29 mouse cellular contexts compared by ENCODE assay signal in genomic region chr12:103615141-103615540, GRCm38 (mm10). TPM values are rescaled to one million over a fixed set of nuclear protein-coding genes. Genes with fewer than 3 reads are reported as not detected.
DNase-seq lines count a peak whose midpoint lies in the region; ATAC-seq and TF ChIP-seq lines count a peak whose summit lies in the region.
"Had no signal": no experiment of that assay in that cellular context is flagged by ENCODE, and none has a peak within 500 bp of the region (broad histone marks: within the 10 kb centered on the region; RNA-seq: fewer than 3 reads in every experiment).

No protein-coding gene starts in this region.

- no peak overlapping the region for H3K4me2 ChIP-seq in liver, postnatal 0 days (ENCODE audit: low read depth, low read length)
- no peak overlapping the region for H3K4me2 ChIP-seq in liver, embryonic 11.5 days
- no peak overlapping the region for H3K4me2 ChIP-seq in intestine, embryonic 16.5 days (ENCODE audit: low read depth, low read length)
- H3K4me2 ChIP-seq: embryonic facial prominence, embryonic 12.5 days; embryonic facial prominence, embryonic 15.5 days; forebrain, embryonic 15.5 days; heart, embryonic 13.5 days; hindbrain, embryonic 14.5 days had no signal

- H3K36me3 ChIP-seq in liver, postnatal 0 days (replicated peaks; ENCODE audit: insufficient read depth, low read length), result peaks cover 14% of the 10 kb centered on the region
- H3K36me3 ChIP-seq in liver, embryonic 11.5 days (ENCODE audit: control insufficient read depth, insufficient read depth, low read length), result no peaks in the 10 kb centered on the region; the same call in 1 of the 2 replicates
- H3K36me3 ChIP-seq in intestine, embryonic 16.5 days (ENCODE audit: control insufficient read depth, insufficient read depth, low read length), result no peaks in the 10 kb centered on the region
- H3K36me3 ChIP-seq: embryonic facial prominence, embryonic 12.5 days; embryonic facial prominence, embryonic 15.5 days; forebrain, embryonic 15.5 days; heart, embryonic 10.5 days; heart, embryonic 13.5 days had no signal

- no peak for DNase-seq in liver, postnatal 0 days
- DNase-seq in liver, embryonic 11.5 days (ENCODE audit: low spot score), result no peak
- DNase-seq in R1 (ENCODE audit: low read depth, low spot score), result peak; percentile 28
- no peak for DNase-seq in ovary, postnatal 36 days (ENCODE audit: low spot score)
- no peak for DNase-seq in kidney, postnatal 25 days
- DNase-seq: adrenal gland, adult 2 months; adrenal gland, postnatal 14 days; cerebellum, adult 11 months; cerebellum, adult 2 months; cerebellum, adult 9-11 months; cerebellum, postnatal 25 days; gastrocnemius, postnatal 25 days; heart, adult 2 months; heart, postnatal 14 days; heart, postnatal 4 days had no signal

- peak; percentile 12; the same call in 1 of the 2 replicates for ATAC-seq in liver, postnatal 0 days
- no peak for ATAC-seq in liver, embryonic 11.5 days (replicated peaks; ENCODE audit: low FRiP score)
- ATAC-seq in intestine, embryonic 16.5 days, result 0 out of 2 replicates have a peak, but pooled peaks have one; percentile 9
- ATAC-seq: CD4-positive, CD25-positive, alpha-beta regulatory T cell, adult 4 months; forebrain, embryonic 15.5 days; hindbrain, postnatal 0 days had no signal

- no peaks in the 10 kb centered on the region for H3K9me3 ChIP-seq in liver, postnatal 0 days (ENCODE audit: low read length)
- no peaks in the 10 kb centered on the region for H3K9me3 ChIP-seq in liver, embryonic 11.5 days (ENCODE audit: control insufficient read depth, low read length)
- no peaks in the 10 kb centered on the region for H3K9me3 ChIP-seq in intestine, embryonic 16.5 days (ENCODE audit: control insufficient read depth, low read length)
- H3K9me3 ChIP-seq: embryonic facial prominence, embryonic 12.5 days; embryonic facial prominence, embryonic 15.5 days; forebrain, embryonic 15.5 days; heart, embryonic 10.5 days; heart, embryonic 13.5 days had no signal

- H3K4me3 ChIP-seq in liver, postnatal 0 days (ENCODE audit: low read depth, low read length), result no peak overlapping the region
- no peak overlapping the region for H3K4me3 ChIP-seq in liver, embryonic 11.5 days (ENCODE audit: low read depth, low read length)
- no peak overlapping the region for H3K4me3 ChIP-seq in intestine, embryonic 16.5 days (ENCODE audit: low read length)
- H3K4me3 ChIP-seq: embryonic facial prominence, embryonic 12.5 days; embryonic facial prominence, embryonic 15.5 days; forebrain, embryonic 15.5 days; heart, adult 2 months; heart, embryonic 10.5 days; heart, embryonic 13.5 days had no signal

- TF ChIP-seq CTCF in liver, postnatal 0 days (IDR thresholded peaks at IDR 0.05; ENCODE audit: low read depth), result no peak

- no peaks in the 10 kb centered on the region for H3K27me3 ChIP-seq in liver, postnatal 0 days (ENCODE audit: insufficient read depth, low read length)
- H3K27me3 ChIP-seq in liver, embryonic 11.5 days (replicated peaks; ENCODE audit: control insufficient read depth, insufficient read depth, low read length), result no peaks in the 10 kb centered on the region
- no peaks in the 10 kb centered on the region for H3K27me3 ChIP-seq in intestine, embryonic 16.5 days (replicated peaks; ENCODE audit: control insufficient read depth, insufficient read depth, low read length)
- H3K27me3 ChIP-seq: embryonic facial prominence, embryonic 12.5 days; embryonic facial prominence, embryonic 15.5 days; forebrain, embryonic 15.5 days; heart, embryonic 13.5 days had no signal

- no peak for TF ChIP-seq EP300 in liver, postnatal 0 days (IDR thresholded peaks at IDR 0.05; ENCODE audit: low read depth)

- 74% methylated on average over 1 of the region's 1 CpGs for WGBS in liver, postnatal 0 days (ENCODE audit: insufficient replicate concordance)
- WGBS in liver, embryonic 11.5 days, result 80% methylated on average over 1 of the region's 1 CpGs
- WGBS in intestine, embryonic 16.5 days, result 85% methylated on average over 1 of the region's 1 CpGs

- H3K9ac ChIP-seq in liver, postnatal 0 days (replicated peaks), result no peak overlapping the region; the same call in 1 of the 2 replicates
- H3K9ac ChIP-seq in liver, embryonic 11.5 days (ENCODE audit: low read depth, low read length), result no peak overlapping the region
- H3K9ac ChIP-seq in intestine, embryonic 16.5 days (ENCODE audit: low read depth, low read length), result no peak overlapping the region
- H3K9ac ChIP-seq: embryonic facial prominence, embryonic 12.5 days; embryonic facial prominence, embryonic 15.5 days; forebrain, embryonic 15.5 days; heart, embryonic 13.5 days; hindbrain, embryonic 14.5 days had no signal

- H3K4me1 ChIP-seq in liver, postnatal 0 days (ENCODE audit: insufficient read depth), result no peaks in the 10 kb centered on the region
- no peaks in the 10 kb centered on the region for H3K4me1 ChIP-seq in liver, embryonic 11.5 days (replicated peaks; ENCODE audit: control insufficient read depth, insufficient read depth, low read length)
- no peaks in the 10 kb centered on the region for H3K4me1 ChIP-seq in intestine, embryonic 16.5 days (ENCODE audit: control insufficient read depth, insufficient read depth, low read length)
- H3K4me1 ChIP-seq: embryonic facial prominence, embryonic 12.5 days; embryonic facial prominence, embryonic 15.5 days; forebrain, embryonic 15.5 days had no signal

- H3K27ac ChIP-seq in liver, postnatal 0 days (ENCODE audit: low read depth), result peak overlapping the region; percentile 66
- H3K27ac ChIP-seq in liver, embryonic 11.5 days (ENCODE audit: low read depth, low read length), result no peak overlapping the region
- H3K27ac ChIP-seq in intestine, embryonic 16.5 days (ENCODE audit: low read length), result no peak overlapping the region
- H3K27ac ChIP-seq: embryonic facial prominence, embryonic 12.5 days; embryonic facial prominence, embryonic 15.5 days; forebrain, embryonic 15.5 days; heart, adult 2 months; heart, embryonic 10.5 days; heart, embryonic 13.5 days; hindbrain, embryonic 14.5 days; hindbrain, postnatal 0 days had no signal

RNA-seq across cellular contexts. Expression of gene Serpina10, which starts 16.1 kb away (rescaled TPM):
- 46.3 and 47.6 TPM in 2 replicates for polyA plus RNA-seq in liver, postnatal 0 days (2015; fragmentation: Nextera tagmentation; extraction: Ambion mirVana)
- 21.2 and 21.8 TPM in 2 replicates for polyA plus RNA-seq in liver, embryonic 11.5 days (2014; fragmentation: Nextera tagmentation; extraction: Ambion mirVana)
- 1.3 and 1.9 TPM in 2 replicates for polyA plus RNA-seq in intestine, embryonic 16.5 days (2015; fragmentation: Nextera tagmentation; extraction: Ambion mirVana)
- polyA plus RNA-seq: adrenal gland, adult 2 months; C2C12; CD4-positive, CD25-positive, alpha-beta regulatory T cell, adult 4 months; cerebellum, adult 2 months; embryonic facial prominence, embryonic 12.5 days; forebrain, embryonic 11.5 days; gonadal fat pad, adult 2 months; heart, adult 2 months; heart, embryonic 16.5 days had no signal

RNA-seq across cellular contexts. Expression of gene Serpina6, which starts 41.9 kb away (rescaled TPM):
- 5.8 and 10.0 TPM in 2 replicates for polyA plus RNA-seq in liver, postnatal 0 days (2015; fragmentation: Nextera tagmentation; extraction: Ambion mirVana)
- polyA plus RNA-seq in liver, embryonic 11.5 days (2014; fragmentation: Nextera tagmentation; extraction: Ambion mirVana), result 847 and 933 TPM in 2 replicates
- polyA plus RNA-seq in intestine, embryonic 16.5 days (2015; fragmentation: Nextera tagmentation; extraction: Ambion mirVana), result 53.8 and 90.3 TPM in 2 replicates
- polyA plus RNA-seq: CD4-positive, CD25-positive, alpha-beta regulatory T cell, adult 4 months; cerebellum, adult 2 months; forebrain, embryonic 11.5 days; forebrain, embryonic 15.5 days; heart, adult 2 months; hindbrain, embryonic 11.5 days; hindbrain, embryonic 14.5 days; hindbrain, postnatal 0 days had no signal
